Mouse (Mus musculus): Measurements from ENCODE around the gene Slc3a1.

- TF ChIP-seq POLR2A (IDR thresholded peaks at IDR 0.05; ENCODE audit: control insufficient read depth, low read depth, low read length) (no peak), CTCF (IDR thresholded peaks at IDR 0.05; ENCODE audit: control insufficient read depth, insufficient read depth, insufficient replicate concordance, low read depth, low read length) (no peak)
Observed at GRCm38 (mm10) chr17:85070658-85071057, 42.5 kb downstream of the Slc3a1 start.

Data from testis, adult 2 months (tissue).